Mouse (Mus musculus) myocyte (in vitro differentiated cells): ENCODE measurements around the gene Nppb. TPM values are rescaled to one million over a fixed set of nuclear protein-coding genes. Genes with fewer than 3 reads are reported as not detected.

Experiments
- H3K27me3 ChIP-seq: one replicate; pipeline ENCODE4 v1.6.1; 2011; ENCODE audit not compliant: control insufficient read depth, insufficient read depth, insufficient read length
- H3K36me3 ChIP-seq: one replicate; pipeline ENCODE4 v1.6.1; 2011; ENCODE audit not compliant: control insufficient read depth, insufficient read depth
- H3K4me2 ChIP-seq: one replicate; pipeline ENCODE4 v1.6.1; 2011; ENCODE audit warnings: low read depth, control low read depth
- H3K4me3 ChIP-seq: one replicate; pipeline ENCODE4 v1.5.1; 2011; ENCODE audit warnings: mild to moderate bottlenecking, control low read depth, moderate library complexity
- H3K79me2 ChIP-seq: one replicate; pipeline ENCODE4 v1.6.1; 2011; ENCODE audit not compliant: control insufficient read depth, insufficient read depth
- H3ac ChIP-seq: one replicate; pipeline ENCODE4 v1.6.1; 2011; ENCODE audit not compliant: control insufficient read depth, insufficient read length
- CEBPB ChIP-seq: IDR thresholded peaks from 2 replicates; pipeline ENCODE4 v1.6.1; 2011; ENCODE audit warnings: mild to moderate bottlenecking, moderate library complexity; ENCODE audit not compliant: poor library complexity, insufficient read depth, severe bottlenecking
- E2F4 ChIP-seq: IDR thresholded peaks from one replicate; pipeline ENCODE4 v1.6.1; 2011; ENCODE audit warnings: mild to moderate bottlenecking, control low read depth, moderate library complexity; ENCODE audit not compliant: insufficient read depth
- MAX ChIP-seq: IDR thresholded peaks from one replicate; pipeline ENCODE4 v1.6.1; 2011; ENCODE audit warnings: low read depth, mild to moderate bottlenecking, control low read depth
- MYOD1 ChIP-seq, 3 experiments: IDR thresholded peaks; one replicate each; pipeline ENCODE4 v1.6.1; 2011; ENCODE audit warnings: control low read depth in 2 of 3, low read depth in 2 of 3, mild to moderate bottlenecking in 2 of 3, moderate library complexity in 1 of 3; ENCODE audit not compliant: insufficient read length in 2 of 3, control insufficient read depth in 1 of 3
- MYOG ChIP-seq, 3 experiments: IDR thresholded peaks; one replicate each; pipeline ENCODE4 v1.6.1; 2011; ENCODE audit warnings: control low read depth in 2 of 3, low read depth in 2 of 3, mild to moderate bottlenecking in 2 of 3; ENCODE audit not compliant: insufficient read length in 2 of 3, control insufficient read depth in 1 of 3, insufficient read depth in 1 of 3
- POLR2A ChIP-seq: IDR thresholded peaks from one replicate; pipeline ENCODE4 v1.6.1; 2011; ENCODE audit warnings: low read depth, mild to moderate bottlenecking, control low read depth, moderate library complexity; ENCODE audit not compliant: insufficient read length
- POLR2AphosphoS2 ChIP-seq: IDR thresholded peaks from one replicate; pipeline ENCODE4 v1.6.1; 2011; ENCODE audit warnings: low read depth, control low read depth; ENCODE audit not compliant: insufficient read length
- REST ChIP-seq: IDR thresholded peaks from one replicate; pipeline ENCODE4 v1.6.1; 2011; ENCODE audit warnings: mild to moderate bottlenecking, control low read depth, moderate library complexity; ENCODE audit not compliant: insufficient read depth, insufficient read length
- SRF ChIP-seq: IDR thresholded peaks from one replicate; pipeline ENCODE4 v1.6.1; 2011; ENCODE audit warnings: low read depth; ENCODE audit not compliant: control insufficient read depth, insufficient read length
- TCF12 ChIP-seq: IDR thresholded peaks from one replicate; pipeline ENCODE4 v1.6.1; 2011; ENCODE audit warnings: mild to moderate bottlenecking, control low read depth; ENCODE audit not compliant: poor library complexity, insufficient read depth, severe bottlenecking
- TCF3 ChIP-seq: IDR thresholded peaks from one replicate; pipeline ENCODE4 v1.6.1; 2011; ENCODE audit warnings: low read depth, control low read depth; ENCODE audit not compliant: insufficient read length
- USF1 ChIP-seq: IDR thresholded peaks from one replicate; pipeline ENCODE4 v1.6.1; 2011; ENCODE audit warnings: low read depth, mild to moderate bottlenecking, control low read depth, moderate library complexity
- polyA plus RNA-seq: library from polyadenylated mRNA; unstranded; fragments of >200 nt; fragmentation: generic; extraction: Trizol; gene quantifications from one replicate; pipeline ENCODE4 v1.2.1, GENCODE M21; 2012; ENCODE audit warnings: missing spikeins

Nppb gene
- polyA plus RNA-seq, 1 experiment: 0.26 TPM

GRCm38 (mm10) chr4:147943005-147943404 lies 42.6 kb upstream of the Nppb start:
- Histone ChIP-seq H3K27me3 (no peaks in the 10 kb centered on the region), H3ac (no peak overlapping the region), H3K4me2 (peak overlapping the region; percentile 90), H3K4me3 (no peak overlapping the region), H3K79me2 (peaks cover 22% of the 10 kb centered on the region), H3K36me3 (peaks cover 6% of the 10 kb centered on the region)
- no peak for TF ChIP-seq E2F4
- no peak for TF ChIP-seq POLR2AphosphoS2
- TF ChIP-seq CEBPB: no peak
- TF ChIP-seq USF1: no peak
- TF ChIP-seq REST: no peak
- no peak for TF ChIP-seq TCF3
- TF ChIP-seq MAX: no peak
- TF ChIP-seq SRF: no peak
- TF ChIP-seq MYOD1 (IDR thresholded peaks at IDR 0.05; ENCODE audit: control insufficient read depth in 1 of 3, insufficient read length in 2 of 3, low read depth in 2 of 3): no peak
- TF ChIP-seq TCF12: no peak
- TF ChIP-seq POLR2A: no peak
- no peak for TF ChIP-seq MYOG (IDR thresholded peaks at IDR 0.05; ENCODE audit: control insufficient read depth in 1 of 3, insufficient read depth in 1 of 3, insufficient read length in 2 of 3, low read depth in 2 of 3)

- H3K27me3 ChIP-seq: no peaks in the 10 kb centered on the region
- peaks cover 10% of the 10 kb centered on the region for H3K79me2 ChIP-seq
- peaks cover 6% of the 10 kb centered on the region for H3K36me3 ChIP-seq
- TF ChIP-seq TCF12 (no peak), E2F4 (no peak), CEBPB (no peak), MYOD1 (IDR thresholded peaks at IDR 0.05; ENCODE audit: control insufficient read depth in 1 of 3, insufficient read length in 2 of 3, low read depth in 2 of 3) (no peak), USF1 (no peak)
- H3K4me3 ChIP-seq: no peak overlapping the region
- H3K4me2 ChIP-seq: no peak overlapping the region
- no peak overlapping the region for H3ac ChIP-seq
Measured at GRCm38 (mm10) chr4:147947511-147947910, 38.1 kb upstream of the Nppb start.

- Histone ChIP-seq H3K27me3 (no peaks in the 10 kb centered on the region), H3K36me3 (no peaks in the 10 kb centered on the region), H3ac (no peak overlapping the region), H3K79me2 (no peaks in the 10 kb centered on the region), H3K4me2 (no peak overlapping the region), H3K4me3 (no peak overlapping the region)
- no peak for TF ChIP-seq CEBPB
- TF ChIP-seq POLR2A: no peak
- TF ChIP-seq E2F4: no peak
- no peak for TF ChIP-seq TCF12
- TF ChIP-seq MYOD1 (IDR thresholded peaks at IDR 0.05; ENCODE audit: control insufficient read depth in 1 of 3, insufficient read length in 2 of 3, low read depth in 2 of 3): no peak
- no peak for TF ChIP-seq MAX
- TF ChIP-seq USF1: no peak
- TF ChIP-seq SRF: no peak
- no peak for TF ChIP-seq REST
- no peak for TF ChIP-seq POLR2AphosphoS2
- TF ChIP-seq TCF3: no peak
- no peak for TF ChIP-seq MYOG (IDR thresholded peaks at IDR 0.05; ENCODE audit: control insufficient read depth in 1 of 3, insufficient read depth in 1 of 3, insufficient read length in 2 of 3, low read depth in 2 of 3)
Measured at GRCm38 (mm10) chr4:147953590-147953989, 32.0 kb upstream of the Nppb start.

DNA sequence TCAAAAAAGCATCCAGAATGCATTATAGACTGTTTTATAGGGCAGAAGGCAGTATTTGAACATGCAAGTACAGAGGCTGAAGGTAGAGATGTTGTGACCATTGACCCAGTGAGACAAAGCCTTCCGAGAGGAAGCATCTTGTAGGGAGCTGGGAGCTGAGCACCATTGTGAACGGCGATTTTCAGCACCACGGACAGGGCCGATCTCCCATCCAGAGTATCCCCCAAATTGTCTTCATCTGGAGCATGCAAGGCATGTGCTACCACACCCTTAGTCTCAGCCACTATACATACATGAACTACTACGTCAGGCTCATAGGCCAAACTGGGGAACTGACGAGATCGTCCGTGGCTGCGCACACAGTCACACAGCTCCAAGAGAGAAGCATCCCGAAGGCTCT lies 28.4 kb upstream of the Nppb start:
- Histone ChIP-seq H3K4me2 (no peak overlapping the region), H3K27me3 (no peaks in the 10 kb centered on the region), H3K4me3 (no peak overlapping the region), H3K79me2 (no peaks in the 10 kb centered on the region), H3K36me3 (no peaks in the 10 kb centered on the region), H3ac (no peak overlapping the region)
- TF ChIP-seq MYOG (IDR thresholded peaks at IDR 0.05; ENCODE audit: control insufficient read depth in 1 of 3, insufficient read depth in 1 of 3, insufficient read length in 2 of 3, low read depth in 2 of 3) (no peak), REST (peak; percentile 94), CEBPB (no peak)

DNA sequence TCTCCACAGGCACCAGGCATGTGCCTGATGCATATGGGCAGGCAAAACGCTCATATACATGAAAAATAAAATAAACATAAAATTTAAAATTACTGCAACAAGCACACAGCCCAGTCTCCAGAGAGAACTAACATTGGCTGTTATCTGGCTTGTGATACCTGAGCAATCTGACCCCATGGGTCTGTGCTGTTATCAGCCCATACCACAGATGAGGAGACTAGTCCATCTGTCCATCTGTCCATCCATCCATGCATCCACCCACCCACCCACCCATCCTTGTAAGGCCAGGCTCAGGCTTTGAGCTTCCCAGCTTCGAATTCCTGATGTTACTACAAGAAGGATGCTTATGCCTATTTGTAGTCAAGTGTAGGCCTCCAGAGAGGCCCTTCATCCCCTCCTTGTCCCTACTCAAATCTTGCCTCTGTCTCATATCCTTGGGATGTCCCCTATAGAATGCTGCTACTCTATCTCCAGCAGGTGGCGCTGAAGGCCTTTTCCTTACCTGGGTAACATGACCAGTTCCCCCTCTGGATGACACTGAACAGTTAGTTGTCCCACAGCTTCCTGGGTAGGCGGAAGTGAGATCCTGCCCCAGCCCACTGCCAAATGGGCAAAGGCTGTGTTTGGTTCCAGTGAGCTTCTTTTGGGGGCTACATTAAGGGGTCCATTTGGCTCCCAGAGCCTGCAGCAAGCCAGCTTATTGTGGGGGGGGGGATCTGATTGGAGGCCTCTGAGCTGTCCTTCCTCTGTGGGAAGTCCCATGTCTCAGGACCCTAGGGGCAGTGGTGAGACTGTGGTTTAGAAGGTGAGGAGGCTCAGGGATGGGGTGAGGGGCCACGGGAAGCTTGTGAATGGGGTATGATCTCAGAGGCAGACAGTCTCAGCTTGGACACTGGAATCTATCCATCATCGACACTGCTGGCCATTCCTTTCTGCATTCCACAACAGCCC lies 25.4 kb upstream of the Nppb start:
- Histone ChIP-seq H3ac (no peak overlapping the region), H3K4me2 (peak overlapping the region; percentile 50), H3K4me3 (no peak overlapping the region), H3K79me2 (no peaks in the 10 kb centered on the region), H3K36me3 (no peaks in the 10 kb centered on the region), H3K27me3 (no peaks in the 10 kb centered on the region)
- TF ChIP-seq POLR2AphosphoS2 (no peak), SRF (no peak), E2F4 (no peak), REST (no peak), MYOD1 (IDR thresholded peaks at IDR 0.05; ENCODE audit: control insufficient read depth in 1 of 3, insufficient read length in 2 of 3, low read depth in 2 of 3) (no peak), USF1 (no peak), MYOG (IDR thresholded peaks at IDR 0.05; ENCODE audit: control insufficient read depth in 1 of 3, insufficient read depth in 1 of 3, insufficient read length in 2 of 3, low read depth in 2 of 3) (no peak), CEBPB (no peak), MAX (no peak), TCF12 (no peak), POLR2A (no peak), TCF3 (no peak)
